Mouse (Mus musculus) induced T-regulatory cell, adult 2 months (primary cell): ENCODE results near the gene Dync1h1.
"Not testable (repeated sequence)": the region's sequence is repeated elsewhere in the genome, so short reads cannot be mapped to it uniquely, and the experiment has no call there.

Experiments
- DNase-seq: peaks from one replicate; pipeline ENCODE4 v3.0.0-alpha.2; 2012; ENCODE audit warnings: low read depth

Gene Dync1h1

GRCm38 (mm10) chr12:110696173-110696974 lies 95.1 kb downstream of the Dync1h1 start:
- DNase-seq, result peak; percentile 98

- no peak for DNase-seq
These were observed 95.7 kb downstream of the Dync1h1 start for GRCm38 (mm10) chr12:110696975-110697400.

- no peak for DNase-seq
These were observed 96.2 kb downstream of the Dync1h1 start for GRCm38 (mm10) chr12:110697457-110697856.

- DNase-seq, result no peak
These were observed 96.8 kb downstream of the Dync1h1 start for GRCm38 (mm10) chr12:110698080-110698479.

GRCm38 (mm10) chr12:110698523-110699170 lies 97.4 kb downstream of the Dync1h1 start:
- peak; percentile 52 for DNase-seq

- no peak for DNase-seq
These were observed 97.9 kb downstream of the Dync1h1 start for GRCm38 (mm10) chr12:110699171-110699547.

- DNase-seq, result no peak
These were observed 99.5 kb downstream of the Dync1h1 start for GRCm38 (mm10) chr12:110700730-110701129.

GRCm38 (mm10) chr12:110701363-110701762 lies 100.1 kb downstream of the Dync1h1 start:
- peak; percentile 27 for DNase-seq

- DNase-seq, result no peak
These were observed 101.3 kb downstream of the Dync1h1 start, which contains the start of gene Hsp90aa1 for GRCm38 (mm10) chr12:110702556-110702955. Hsp90aa1 (minus strand) TSS chr12:110702728.

- DNase-seq, result peak; percentile 88
These were observed 101.8 kb downstream of the Dync1h1 start for GRCm38 (mm10) chr12:110703008-110703471.

GRCm38 (mm10) chr12:110703682-110704081 lies 102.4 kb downstream of the Dync1h1 start:
- DNase-seq, result no peak

GRCm38 (mm10) chr12:110705419-110705818 lies 104.2 kb downstream of the Dync1h1 start:
- not testable (repeated sequence) for DNase-seq

GRCm38 (mm10) chr12:110706337-110707231 lies 105.3 kb downstream of the Dync1h1 start:
- DNase-seq, result peak; percentile 46

GRCm38 (mm10) chr12:110707451-110707850 lies 106.2 kb downstream of the Dync1h1 start:
- no peak for DNase-seq

GRCm38 (mm10) chr12:110711270-110711669 lies 110.0 kb downstream of the Dync1h1 start:
- no peak for DNase-seq

- DNase-seq, result peak; percentile 54
These were observed 112.5 kb downstream of the Dync1h1 start for GRCm38 (mm10) chr12:110713784-110714183.

- no peak for DNase-seq
These were observed 113.0 kb downstream of the Dync1h1 start for GRCm38 (mm10) chr12:110714215-110714614.

GRCm38 (mm10) chr12:110716004-110716403 lies 114.8 kb downstream of the Dync1h1 start:
- no peak for DNase-seq
